Mouse (Mus musculus) kidney, adult 11 months (tissue): ENCODE data around the gene Aldoart1.

Experiments
- DNase-seq: peaks from one replicate; pipeline ENCODE4 v3.0.0; 2022

The Aldoart1 gene

DNA sequence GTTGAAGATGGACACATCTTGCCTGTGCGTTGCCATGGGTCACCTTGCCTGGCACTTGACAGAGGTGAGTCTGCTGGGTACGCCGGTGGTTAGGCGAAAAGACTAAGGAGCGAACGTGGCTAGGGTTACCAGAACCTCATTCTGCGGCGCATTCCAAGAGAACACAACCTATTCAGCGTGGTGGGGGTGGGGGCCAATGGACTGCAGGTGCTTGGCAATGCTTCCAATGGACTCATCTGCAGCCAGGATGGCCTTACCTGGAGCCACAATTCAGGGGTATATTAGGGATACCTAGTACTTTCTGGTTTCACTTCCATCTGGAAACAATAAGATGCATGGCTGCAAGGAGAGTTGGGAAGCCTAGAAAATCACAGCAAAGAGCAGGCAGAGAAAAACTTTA, at the start of gene Aldoart1:
Gene Aldoart1 (minus strand): TSS at position 101 of the 400 bp plus-strand sequence.
- DNase-seq, result no peak

DNA sequence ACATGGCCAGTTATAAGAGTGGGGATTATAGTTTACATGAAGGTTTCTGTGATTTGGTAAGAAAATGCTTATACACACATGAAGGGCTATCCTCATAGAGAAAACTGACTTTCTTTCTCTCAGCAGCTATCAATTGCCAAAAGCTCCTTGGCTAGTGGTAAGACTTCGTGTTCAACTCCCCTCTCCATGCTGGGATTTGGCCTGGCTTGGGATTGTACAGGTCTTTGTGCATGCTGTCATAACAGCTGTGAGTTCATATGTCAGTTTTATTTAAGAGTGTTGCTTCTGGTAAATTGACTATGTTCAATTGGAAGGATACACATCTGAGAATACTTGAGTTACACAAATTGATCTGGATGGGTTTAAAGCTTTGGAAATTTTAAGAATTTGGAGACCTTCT, 49.1 kb upstream of the Aldoart1 start:
- DNase-seq, result no peak

DNA sequence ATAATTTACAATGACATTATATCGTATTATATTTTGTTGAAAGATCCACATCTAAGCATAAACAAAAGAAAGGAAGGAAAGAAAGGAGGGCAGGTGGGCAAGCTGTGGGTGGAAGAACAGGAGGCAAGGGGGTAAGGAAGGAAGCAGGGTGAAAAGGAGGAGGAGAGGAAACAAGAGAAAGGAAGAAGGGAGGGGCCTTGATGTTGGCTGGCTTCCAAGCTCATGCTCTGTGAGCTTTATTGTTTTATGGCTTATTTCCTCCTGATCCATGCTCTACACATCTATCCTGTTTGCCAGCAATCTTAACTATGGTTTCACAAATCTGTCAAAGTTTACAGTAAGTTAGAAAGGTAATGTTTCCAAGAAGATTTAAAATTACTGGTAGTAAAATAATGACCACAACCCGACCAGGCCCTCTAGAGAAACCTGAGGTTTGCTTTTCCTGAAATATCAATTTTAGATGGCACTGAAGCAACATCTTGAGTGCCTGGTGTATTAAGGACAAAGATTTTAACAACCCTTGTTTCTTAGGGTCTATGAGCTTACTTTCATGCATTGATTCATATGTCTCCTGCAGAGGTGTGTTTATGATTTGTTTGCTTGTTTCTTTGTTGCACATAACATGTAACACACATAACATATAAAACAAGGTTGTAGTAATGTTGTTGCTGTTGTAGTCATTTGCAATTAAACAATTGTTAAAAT, 13.1 kb upstream of the Aldoart1 start:
- DNase-seq, result no peak

GRCm38 (mm10) chr4:72844276-72844675, 8.2 kb downstream of the Aldoart1 start:
- no peak for DNase-seq

- DNase-seq, result no peak
Measured at GRCm38 (mm10) chr4:72843025-72843424, 9.4 kb downstream of the Aldoart1 start.

GRCm38 (mm10) chr4:72836430-72836829, 16.0 kb downstream of the Aldoart1 start:
- DNase-seq, result no peak

GRCm38 (mm10) chr4:72835400-72835799, 17.0 kb downstream of the Aldoart1 start:
- DNase-seq, result no peak

DNA sequence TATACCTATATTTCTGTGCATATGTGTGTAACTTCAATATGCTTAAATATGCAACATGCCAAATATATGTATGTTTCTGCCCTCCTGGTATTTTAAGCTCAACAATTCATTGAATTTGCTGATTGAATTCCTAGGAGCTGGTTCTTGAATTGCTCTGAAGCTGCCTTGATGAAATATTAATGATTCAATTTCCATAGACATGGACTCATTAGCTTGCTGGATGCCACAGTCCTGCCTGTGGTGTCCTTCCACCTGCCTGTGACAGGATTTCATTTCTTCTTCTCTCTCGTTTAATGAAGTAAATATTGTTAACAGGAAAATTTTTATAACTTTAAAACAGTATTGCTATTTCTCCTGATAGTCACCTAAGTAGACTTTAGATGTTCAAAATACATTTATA, 51.6 kb downstream of the Aldoart1 start:
- no peak for DNase-seq
